Mouse (Mus musculus): ENCODE results near the gene Actl6b. TPM values are rescaled to one million over a fixed set of nuclear protein-coding genes. Genes with fewer than 3 reads are reported as not detected.

The Actl6b gene
- total and polyA plus RNA-seq, 3 experiments, result 0.15 TPM; not detected in 2

DNA sequence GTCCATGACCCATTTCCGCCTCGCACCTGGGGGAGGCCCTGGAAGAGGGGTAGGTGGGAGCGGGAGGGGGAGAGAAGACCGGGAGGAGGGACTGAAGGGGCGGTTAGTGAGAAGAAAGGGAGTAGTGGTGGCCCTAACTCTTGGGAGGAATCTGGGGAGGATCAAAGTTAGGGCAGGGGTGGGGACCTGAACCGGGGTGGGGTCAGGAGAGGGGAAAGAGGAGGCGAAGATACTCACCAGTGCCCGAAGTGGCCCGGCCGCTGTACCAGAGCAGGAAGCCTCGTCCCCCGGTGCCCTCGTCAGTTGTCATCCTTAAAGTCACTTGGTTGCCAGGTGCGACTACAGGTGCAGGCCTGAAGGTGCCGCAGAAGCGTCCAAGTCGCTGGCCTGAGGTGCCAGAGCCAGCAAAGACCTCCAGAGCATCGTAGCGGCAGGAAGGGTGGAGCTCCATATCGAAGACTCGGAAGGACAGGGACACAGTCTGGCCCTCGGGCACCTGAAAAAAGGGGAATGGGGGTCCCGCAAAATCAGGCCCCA, 55.4 kb downstream of the Actl6b start:
- peaks cover 0 to 3% of the 10 kb centered on the region in 2 experiments; a peak in 1 of 4 replicates for H3K36me3 ChIP-seq (ENCODE audit: control insufficient read depth in 1 of 2, insufficient read depth in 2 of 2, low read length in 2 of 2)

DNA sequence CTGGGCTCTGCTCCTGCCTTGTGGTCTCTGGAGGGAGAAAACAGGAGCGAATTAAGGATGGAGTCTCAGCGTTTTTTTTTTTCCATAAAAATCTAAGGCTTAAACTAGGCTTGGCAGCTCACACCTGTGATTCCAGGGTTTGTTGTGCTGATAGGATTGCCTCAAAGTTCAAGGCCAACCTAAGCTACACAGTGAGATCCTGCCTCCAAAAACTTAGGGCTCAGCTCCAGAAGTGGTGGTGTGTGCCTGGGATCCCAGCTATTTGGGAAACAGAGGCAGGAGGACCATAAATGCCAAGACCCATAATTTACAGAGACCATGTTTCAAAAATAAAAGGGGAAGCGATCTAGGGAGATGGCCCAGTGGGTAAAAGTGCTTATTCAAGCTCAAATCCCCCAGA, 56.0 kb downstream of the Actl6b start:
- H3K27me3 ChIP-seq (ENCODE audit: control insufficient read depth in 1 of 2, insufficient read depth in 2 of 2, low read length in 2 of 2), result no peaks in the 10 kb centered on the region
- no peak overlapping the region for H3K27ac ChIP-seq (ENCODE audit: control insufficient read depth, low read depth, low read length)
- no peak overlapping the region for H3K4me3 ChIP-seq (ENCODE audit: control insufficient read depth in 1 of 2, insufficient read depth in 1 of 2, low read depth in 2 of 2, low read length in 2 of 2)
- no peak overlapping the region for H3K9ac ChIP-seq (ENCODE audit: control insufficient read depth, low read depth, low read length, poor library complexity, severe bottlenecking)
- no peaks in the 10 kb centered on the region for H3K79me2 ChIP-seq (ENCODE audit: control insufficient read depth, insufficient read depth, low read length, poor library complexity)
- TF ChIP-seq MAZ (IDR thresholded peaks at IDR 0.05; ENCODE audit: low read depth, low read length) (no peak), GATA1 (IDR thresholded peaks at IDR 0.05; ENCODE audit: low read depth, low read length) (no peak), MXI1 (IDR thresholded peaks at IDR 0.05; ENCODE audit: low read depth, low read length) (no peak), MYB (IDR thresholded peaks at IDR 0.05; ENCODE audit: low read depth, low read length) (no peak), BHLHE40 (IDR thresholded peaks at IDR 0.05; ENCODE audit: borderline replicate concordance, low read depth, low read length) (no peak), RCOR1 (IDR thresholded peaks at IDR 0.05; ENCODE audit: low read depth, low read length) (no peak), TBP (IDR thresholded peaks at IDR 0.05; ENCODE audit: low read depth, low read length) (no peak)
- H3K36me3 ChIP-seq (ENCODE audit: control insufficient read depth in 1 of 2, insufficient read depth in 2 of 2, low read length in 2 of 2), result peaks cover 0 to 3% of the 10 kb centered on the region in 2 experiments; a peak in 1 of 4 replicates
- no peak for DNase-seq (ENCODE audit: low read depth, low spot score)
- H3K4me1 ChIP-seq (ENCODE audit: control insufficient read depth in 1 of 2, insufficient read depth in 2 of 2, low read length in 2 of 2), result peaks cover 0 to 4% of the 10 kb centered on the region in 2 experiments; a peak in 2 of 4 replicates
- no peaks in the 10 kb centered on the region for H3K9me3 ChIP-seq (replicated peaks; ENCODE audit: insufficient read depth, low read length)

More for the DNA sequence above, 55.4 kb downstream of the Actl6b start:
- Histone ChIP-seq H3K27ac (ENCODE audit: control insufficient read depth, low read depth, low read length) (no peak overlapping the region), H3K79me2 (ENCODE audit: control insufficient read depth, insufficient read depth, low read length, poor library complexity) (no peaks in the 10 kb centered on the region), H3K4me3 (ENCODE audit: control insufficient read depth in 1 of 2, insufficient read depth in 1 of 2, low read depth in 2 of 2, low read length in 2 of 2) (no peak overlapping the region), H3K4me1 (ENCODE audit: control insufficient read depth in 1 of 2, insufficient read depth in 2 of 2, low read length in 2 of 2) (peaks cover 0 to 4% of the 10 kb centered on the region in 2 experiments; a peak in 2 of 4 replicates), H3K27me3 (ENCODE audit: control insufficient read depth in 1 of 2, insufficient read depth in 2 of 2, low read length in 2 of 2) (no peaks in the 10 kb centered on the region), H3K9me3 (replicated peaks; ENCODE audit: insufficient read depth, low read length) (no peaks in the 10 kb centered on the region), H3K9ac (ENCODE audit: control insufficient read depth, low read depth, low read length, poor library complexity, severe bottlenecking) (no peak overlapping the region)
- TF ChIP-seq MXI1 (IDR thresholded peaks at IDR 0.05; ENCODE audit: low read depth, low read length) (no peak), ZNF384 (IDR thresholded peaks at IDR 0.05; ENCODE audit: low read depth, low read length) (no peak), MAFK (IDR thresholded peaks at IDR 0.05; ENCODE audit: borderline replicate concordance, low read depth, low read length) (no peak), RAD21 (IDR thresholded peaks at IDR 0.05; ENCODE audit: low read depth, low read length) (no peak), EP300 (IDR thresholded peaks at IDR 0.05; ENCODE audit: low read depth in 1 of 2, low read length in 2 of 2) (no peak)
- DNase-seq (ENCODE audit: low read depth, low spot score), result no peak

DNA sequence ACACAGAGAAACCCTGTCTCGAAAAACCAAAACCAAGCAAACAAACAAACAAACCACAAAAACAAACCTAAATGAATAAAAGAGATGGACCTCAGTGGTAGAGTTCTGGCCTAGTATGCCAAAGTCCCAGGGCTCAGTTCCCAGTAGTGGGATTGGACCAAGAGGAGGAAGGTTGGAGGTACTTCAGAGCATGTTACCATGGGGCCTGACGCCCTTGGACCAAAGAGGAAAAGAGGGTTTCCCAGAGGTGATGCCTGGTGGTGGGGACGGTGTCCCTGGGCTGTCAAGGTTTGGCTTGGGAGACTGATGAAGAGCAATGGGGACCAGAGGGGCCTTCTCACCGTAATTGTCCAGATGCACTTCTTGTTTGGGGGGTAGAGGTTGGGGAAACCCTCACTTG, 56.7 kb downstream of the Actl6b start:
- no peak for TF ChIP-seq CHD1 (IDR thresholded peaks at IDR 0.05; ENCODE audit: low read depth, low read length)
- TF ChIP-seq SMC3 (IDR thresholded peaks at IDR 0.05; ENCODE audit: low read depth, low read length), result no peak
- Histone ChIP-seq H3K79me2 (ENCODE audit: control insufficient read depth, insufficient read depth, low read length, poor library complexity) (no peaks in the 10 kb centered on the region), H3K9me3 (replicated peaks; ENCODE audit: insufficient read depth, low read length) (no peaks in the 10 kb centered on the region), H3K36me3 (ENCODE audit: control insufficient read depth in 1 of 2, insufficient read depth in 2 of 2, low read length in 2 of 2) (no peaks in the 10 kb centered on the region; a peak in 1 of 4 replicates), H3K4me1 (ENCODE audit: control insufficient read depth in 1 of 2, insufficient read depth in 2 of 2, low read length in 2 of 2) (peaks cover 0 to under 1% of the 10 kb centered on the region in 2 experiments; a peak in 2 of 4 replicates), H3K9ac (ENCODE audit: control insufficient read depth, low read depth, low read length, poor library complexity, severe bottlenecking) (no peak overlapping the region), H3K27me3 (ENCODE audit: control insufficient read depth in 1 of 2, insufficient read depth in 2 of 2, low read length in 2 of 2) (no peaks in the 10 kb centered on the region), H3K4me3 (ENCODE audit: control insufficient read depth in 1 of 2, insufficient read depth in 1 of 2, low read depth in 2 of 2, low read length in 2 of 2) (no peak overlapping the region), H3K27ac (ENCODE audit: control insufficient read depth, low read depth, low read length) (no peak overlapping the region)
- DNase-seq (ENCODE audit: low read depth, low spot score), result no peak

All from MEL (cell line).